Mouse (Mus musculus): ENCODE results near the gene Egfem1. TPM values are rescaled to one million over a fixed set of nuclear protein-coding genes. Genes with fewer than 3 reads are reported as not detected.

Egfem1 gene
- polyA plus RNA-seq (2015; fragmentation: Illumina TruSeq; extraction: RNeasy Lipid Tissue Mini Kit (QIAGEN cat#74804); ENCODE audit: insufficient read depth, low replicate concordance): 0.14 TPM

GRCm38 (mm10) chr3:29081952-29082295 is at the start of gene Egfem1:
TSS of gene Egfem1 (plus strand) at chr3:29082023.

Other genes starting within 250 kb of the Egfem1 start
- not detected for gene Gm1527, start 189.4 kb upstream of the Egfem1 start, polyA plus RNA-seq (2015; fragmentation: Illumina TruSeq; extraction: RNeasy Lipid Tissue Mini Kit (QIAGEN cat#74804); ENCODE audit: insufficient read depth, low replicate concordance)

Data from spleen, adult 10 weeks (tissue).